Mouse (Mus musculus) frontal cortex, postnatal 25 days (tissue): ENCODE results near the gene Srms.

Source experiments
- DNase-seq, 2 experiments: peaks; one replicate each; pipeline ENCODE4 v3.0.0; 2022; ENCODE audit warnings: low spot score in 2 of 2

The Srms gene

DNA sequence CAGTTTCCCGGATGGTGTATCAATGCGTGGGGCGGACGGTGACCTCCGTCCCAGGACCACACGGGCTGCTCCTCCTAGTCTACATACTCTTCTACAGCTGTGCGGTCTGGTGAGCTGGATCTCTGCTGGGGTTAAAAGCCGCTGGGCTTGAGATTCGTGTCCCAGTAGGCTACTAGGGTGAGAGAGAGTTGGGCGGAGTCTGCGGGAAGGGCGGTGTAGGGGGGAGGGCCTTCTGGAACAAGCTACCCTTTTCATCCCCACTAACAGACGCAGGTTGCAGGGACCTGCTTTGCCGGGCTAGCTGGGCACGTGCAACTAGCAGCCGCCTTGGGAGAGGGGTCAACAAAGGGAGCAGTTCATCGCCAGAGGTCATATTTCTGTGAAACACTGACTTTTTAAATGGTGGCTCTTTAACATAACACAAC lies at the start of gene Srms:
Srms (minus strand) TSS at position 165 of the 425 bp plus-strand sequence.
- DNase-seq, result no peak

- no peak for DNase-seq
Measured at GRCm38 (mm10) chr2:181253248-181253647, 40.3 kb upstream of the Srms start.

- DNase-seq, result no peak
Measured at GRCm38 (mm10) chr2:181251841-181252240, 38.9 kb upstream of the Srms start.

GRCm38 (mm10) chr2:181249217-181249616 lies 36.2 kb upstream of the Srms start:
- no peak for DNase-seq

GRCm38 (mm10) chr2:181245031-181245430 lies 32.0 kb upstream of the Srms start:
- DNase-seq, result no peak

GRCm38 (mm10) chr2:181243706-181244394 lies 30.9 kb upstream of the Srms start:
- DNase-seq, result no peak

DNA sequence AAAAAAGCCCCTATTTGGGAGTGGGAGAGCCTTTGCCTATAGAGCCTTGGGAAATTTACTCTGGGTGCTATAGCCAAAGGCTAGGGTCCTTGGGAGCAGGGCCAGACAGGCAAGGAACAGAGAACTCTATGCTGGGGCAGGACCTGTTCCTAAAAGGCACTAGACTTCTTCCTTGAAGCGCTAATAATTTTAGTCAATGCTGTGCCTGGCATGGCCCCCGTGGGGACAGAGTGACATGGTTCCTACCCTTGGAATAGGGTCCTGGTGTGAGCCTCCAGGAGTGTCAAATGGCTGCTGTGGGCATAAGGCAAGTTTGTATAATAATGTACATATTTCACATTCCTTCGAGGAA lies 29.3 kb upstream of the Srms start:
- no peak for DNase-seq

DNA sequence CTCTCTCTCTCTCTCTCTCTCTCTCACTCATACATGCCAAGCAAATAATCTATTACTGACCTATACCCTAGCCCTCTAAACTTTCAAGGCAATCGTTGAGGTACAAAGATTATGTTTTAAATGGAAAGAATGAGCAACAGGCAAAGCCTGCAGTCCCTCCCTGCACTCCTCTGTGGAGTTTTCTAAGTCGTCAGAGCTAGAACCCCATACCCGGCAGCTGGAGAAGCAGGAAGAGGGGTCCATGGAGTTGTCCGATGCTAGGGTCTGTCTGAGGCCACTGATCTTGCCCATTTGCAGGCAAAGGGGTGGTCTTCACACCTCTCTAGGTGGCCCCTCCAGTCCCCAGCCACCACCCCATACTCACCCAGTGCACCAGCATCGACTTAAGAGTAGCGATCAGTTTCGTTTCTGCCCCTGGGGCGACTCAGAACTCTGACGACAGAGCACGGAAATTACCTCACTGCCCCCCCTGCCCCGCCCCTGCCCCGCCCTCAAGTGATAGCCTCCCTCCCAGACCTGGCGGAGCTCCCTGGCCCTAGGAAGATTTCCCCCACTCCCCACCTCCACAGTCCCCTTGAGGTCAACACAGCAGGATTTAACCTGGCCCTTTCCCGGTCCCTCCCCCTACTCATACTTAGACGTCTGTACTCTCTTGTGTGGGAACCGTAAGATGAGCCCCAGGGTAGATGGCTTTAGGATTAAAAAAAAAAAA lies 28.8 kb upstream of the Srms start, which contains the start of gene Helz2:
Helz2 (minus strand) TSS at position 426 of the 712 bp plus-strand sequence.
- DNase-seq, result no peak

DNA sequence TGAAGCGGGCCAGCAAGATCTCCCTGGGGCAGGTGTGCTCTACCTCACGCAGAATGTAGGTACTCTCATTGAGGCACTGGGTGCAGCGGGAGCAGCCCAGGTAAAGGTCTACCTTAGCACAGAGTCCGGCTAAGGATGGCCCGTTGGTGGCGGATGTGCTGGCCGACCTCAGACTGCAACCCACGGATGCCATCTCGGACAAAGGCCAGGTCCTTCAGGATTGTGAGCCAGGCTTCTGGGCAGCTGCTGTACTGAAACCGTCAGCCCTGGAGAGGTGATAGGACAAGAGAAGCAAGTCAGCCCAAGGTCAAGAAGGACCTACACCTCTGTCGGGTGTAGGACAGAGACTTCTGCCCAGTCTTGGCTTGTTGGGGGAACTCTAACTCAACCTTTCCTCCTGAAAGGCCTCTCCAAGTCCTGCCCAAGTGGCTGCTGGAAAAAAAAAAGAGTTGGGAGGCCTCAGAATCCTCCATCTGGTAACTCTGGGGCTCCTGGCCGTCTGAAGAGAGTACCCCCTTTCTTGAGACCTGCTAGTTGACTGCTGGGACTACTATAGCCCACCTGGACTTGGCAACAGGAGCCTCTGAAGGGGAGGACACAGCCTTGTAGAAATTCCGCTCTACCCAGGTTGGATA lies 27.9 kb upstream of the Srms start:
- DNase-seq, result no peak

GRCm38 (mm10) chr2:181239261-181239660 lies 26.3 kb upstream of the Srms start:
- no peak for DNase-seq

- no peak for DNase-seq
Measured at GRCm38 (mm10) chr2:181238861-181239260, 25.9 kb upstream of the Srms start.

- DNase-seq, result no peak
Measured at GRCm38 (mm10) chr2:181238091-181238610, 25.2 kb upstream of the Srms start.

DNA sequence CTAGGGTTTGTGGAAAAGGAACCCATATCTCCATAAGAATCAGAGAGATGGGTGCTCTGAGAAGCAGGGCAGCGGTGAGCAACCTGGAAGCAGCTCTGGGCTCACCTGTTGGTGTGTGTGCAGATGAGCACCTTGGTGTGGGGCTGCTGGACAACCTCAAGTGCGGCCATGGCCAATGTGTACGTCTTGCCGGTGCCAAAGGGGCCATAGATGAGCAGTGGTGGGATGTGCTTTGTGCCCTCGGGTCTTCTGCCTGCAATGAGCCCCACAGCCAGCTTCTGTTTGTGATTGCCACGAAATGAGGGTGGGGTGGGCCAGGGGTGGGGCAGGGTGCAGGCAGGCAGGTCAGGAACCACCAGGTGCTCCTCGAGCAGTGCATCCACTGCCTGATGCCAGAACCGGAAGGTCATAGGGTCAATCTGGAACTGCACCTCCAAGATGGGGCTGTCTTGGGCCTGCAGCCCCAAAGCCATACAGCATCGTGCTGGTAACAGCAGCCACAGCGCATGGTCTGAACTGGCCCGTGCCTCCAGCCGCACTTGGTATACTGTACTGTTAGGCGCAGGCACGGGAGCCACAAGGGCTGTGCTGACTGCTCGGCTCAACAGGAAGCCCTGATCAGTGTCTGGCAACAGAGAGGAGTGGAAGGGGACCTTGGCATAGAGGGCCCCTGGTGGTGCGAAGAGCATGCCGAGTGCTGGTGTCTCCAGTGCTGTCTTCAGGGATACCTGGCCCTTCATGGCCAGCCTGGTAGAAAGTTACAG lies 24.4 kb upstream of the Srms start:
- no peak for DNase-seq

DNA sequence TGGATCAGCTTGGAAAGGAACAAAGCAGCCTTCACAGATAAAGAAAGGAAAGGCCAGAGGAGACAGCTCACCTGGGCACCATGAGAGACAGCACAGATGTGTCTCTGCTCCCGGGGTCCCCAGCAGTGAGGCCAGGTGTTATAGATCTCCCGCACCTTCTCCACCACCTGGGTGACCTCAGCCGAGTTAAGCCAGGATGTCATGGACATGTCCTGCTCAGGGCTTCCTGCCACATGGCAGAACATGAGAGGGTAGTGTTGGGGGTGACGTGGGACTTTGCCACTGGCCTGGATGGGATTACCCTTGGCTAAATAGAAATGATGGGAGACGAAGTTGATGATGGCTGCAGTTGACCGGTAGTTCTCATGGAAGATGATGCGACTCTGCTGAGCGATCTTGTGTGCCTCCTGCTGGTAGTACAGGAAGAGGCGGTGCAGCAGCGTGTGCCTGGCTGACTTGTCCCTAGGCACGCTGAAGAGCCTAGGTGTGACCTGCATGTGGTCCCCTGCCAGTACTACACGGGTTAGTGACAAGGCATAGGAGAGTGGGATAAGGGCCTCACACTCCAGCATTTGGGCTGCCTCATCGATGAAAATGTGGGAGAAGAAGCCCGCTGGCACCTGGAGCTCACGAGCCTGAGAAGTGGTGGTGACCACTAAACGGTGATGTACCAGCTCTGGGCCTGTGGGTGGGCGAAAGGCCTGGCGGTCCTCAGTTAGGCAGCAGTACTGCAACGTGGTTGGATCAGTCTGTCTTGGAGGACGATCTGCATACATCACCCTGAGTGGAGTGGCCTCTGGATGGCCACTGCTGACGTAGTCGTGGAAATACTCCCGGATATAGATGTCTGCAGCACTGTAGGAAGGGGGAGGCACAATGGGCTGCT lies 22.9 kb upstream of the Srms start:
- DNase-seq, result no peak

- no peak for DNase-seq
Measured at GRCm38 (mm10) chr2:181234680-181235079, 21.7 kb upstream of the Srms start.

DNA sequence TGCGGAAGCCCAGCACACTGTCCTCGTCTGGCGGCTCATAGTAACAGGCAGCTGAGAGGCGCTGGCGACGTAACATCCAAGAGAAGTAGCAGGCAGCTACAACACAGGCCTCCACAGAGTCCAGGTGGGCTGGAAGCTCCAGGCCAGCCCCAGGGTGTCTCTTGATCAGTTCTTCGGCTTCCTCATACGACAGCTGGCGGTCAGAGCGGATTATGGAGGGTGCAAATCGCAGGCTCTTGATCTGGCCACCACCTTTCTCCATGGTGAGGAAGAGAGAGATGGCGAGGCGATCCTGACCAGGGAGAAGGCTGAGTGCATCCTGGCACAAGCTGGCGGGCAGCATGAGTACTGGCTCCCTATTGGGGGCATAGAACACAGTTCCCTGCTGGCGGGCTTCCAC lies 20.5 kb upstream of the Srms start:
- DNase-seq, result no peak

GRCm38 (mm10) chr2:181231171-181231570 lies 18.2 kb upstream of the Srms start:
- no peak for DNase-seq

DNA sequence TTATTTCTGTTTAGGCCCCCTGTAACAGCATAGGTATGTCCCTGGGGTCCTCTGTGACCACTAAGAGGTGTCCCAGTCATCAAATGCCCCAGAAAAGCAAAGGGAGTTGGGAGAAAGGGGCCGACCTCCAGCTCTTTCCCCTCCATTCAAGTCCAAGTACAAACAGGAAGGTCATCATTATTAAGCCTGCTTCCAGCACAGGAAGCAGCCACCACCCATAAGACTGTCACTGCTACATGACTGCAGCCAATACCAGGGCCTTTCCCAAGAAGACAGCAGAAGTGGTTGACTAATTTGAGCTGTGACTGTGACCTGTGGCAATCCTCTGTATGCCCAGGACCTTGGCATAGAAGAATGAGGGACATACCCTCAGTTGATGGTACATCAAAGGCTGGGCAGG lies 15.3 kb upstream of the Srms start:
- DNase-seq, result no peak

DNA sequence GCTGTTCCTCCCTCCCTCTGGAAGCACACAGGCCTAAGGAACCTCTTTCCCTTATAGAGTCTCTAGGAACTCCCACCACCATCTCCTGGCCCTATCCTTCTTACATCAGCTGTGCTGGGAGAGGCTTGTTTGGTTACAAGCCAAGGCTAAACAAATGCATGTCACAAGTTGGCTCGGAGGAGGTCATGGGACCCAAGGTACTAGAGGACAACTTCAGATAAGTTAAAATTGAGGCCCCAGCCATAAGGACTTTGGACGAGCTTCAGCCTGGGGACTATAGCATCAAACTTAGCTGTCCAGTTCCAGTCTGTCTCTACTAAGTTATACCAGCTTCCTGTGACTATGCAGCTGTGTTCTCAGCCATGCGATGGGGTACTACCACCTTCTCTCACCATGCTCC lies 14.1 kb upstream of the Srms start:
- no peak for DNase-seq

DNA sequence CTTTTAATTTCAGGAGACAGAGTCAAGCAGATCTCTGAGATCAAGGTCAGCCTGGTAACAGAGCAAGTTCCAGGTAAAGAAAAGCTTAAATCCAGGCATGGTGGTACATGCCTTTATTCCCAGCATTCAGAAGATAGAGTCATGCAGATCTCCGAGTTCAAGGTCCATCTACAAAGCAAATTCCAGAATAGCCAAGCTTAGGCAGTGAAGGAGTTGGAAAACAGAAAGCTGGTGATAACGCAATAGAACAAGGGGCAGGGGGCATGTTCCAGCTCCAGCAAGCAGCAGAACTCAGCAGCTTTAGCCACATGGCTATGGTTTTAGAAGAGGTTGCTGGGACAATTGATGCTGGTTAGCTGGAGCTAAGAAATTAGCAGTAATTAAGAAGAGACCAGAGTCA lies 12.0 kb upstream of the Srms start:
- DNase-seq, result no peak

- DNase-seq, result no peak
Measured at GRCm38 (mm10) chr2:181220361-181220760, 7.4 kb upstream of the Srms start.
